In the genomic region with DNA sequence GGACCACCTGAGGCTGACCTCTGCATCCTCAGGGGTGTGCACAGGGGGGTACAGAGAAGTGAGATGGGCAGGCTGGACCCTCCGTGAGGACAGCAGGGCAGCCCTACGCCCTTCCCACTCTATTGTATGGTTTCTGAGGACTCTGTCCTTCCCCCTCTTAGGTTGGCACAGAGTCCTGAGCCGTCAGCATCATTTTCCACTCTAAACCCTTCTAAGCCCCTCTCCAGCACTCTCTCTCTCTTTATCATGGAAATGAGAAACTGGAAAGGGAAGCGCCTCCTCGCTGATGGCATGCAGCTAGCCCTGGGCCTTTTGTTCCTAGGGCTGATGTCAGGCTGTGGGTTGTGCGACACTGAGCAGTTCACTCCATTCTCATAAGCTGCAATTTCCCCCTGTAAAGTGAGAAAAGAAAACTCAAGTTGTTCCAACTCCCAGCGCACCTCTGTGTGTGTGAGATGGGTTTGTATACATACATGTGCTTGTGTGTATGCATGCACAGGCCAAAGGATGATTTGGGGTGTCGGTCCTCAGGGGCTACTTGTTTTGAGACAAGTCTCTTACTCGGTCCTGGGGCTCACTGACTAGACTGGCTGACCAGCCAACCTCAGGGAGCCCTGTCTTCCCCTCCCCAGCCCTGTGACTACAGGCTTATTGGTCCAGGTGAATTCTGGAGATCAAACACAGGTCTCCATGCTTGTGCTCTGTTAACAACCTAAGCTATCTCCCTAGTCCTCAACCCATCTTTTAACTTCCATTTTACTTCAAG, we compare ENCODE assay signal across 21 mouse cellular contexts. TPM values are rescaled to one million over a fixed set of nuclear protein-coding genes. Genes with fewer than 3 reads are reported as not detected.
DNase-seq lines count a peak whose midpoint lies in the region; ATAC-seq and TF ChIP-seq lines count a peak whose summit lies in the region.
"Had no signal": no experiment of that assay in that cellular context is flagged by ENCODE, and none has a peak within 500 bp of the region (broad histone marks: within the 10 kb centered on the region; RNA-seq: fewer than 3 reads in every experiment).

No protein-coding gene starts in this region.

- TF ChIP-seq POLR2A in brain, embryonic 14.5 days (IDR thresholded peaks at IDR 0.05; ENCODE audit: borderline replicate concordance, extremely low read depth, insufficient read depth, insufficient read length, poor library complexity, severe bottlenecking): no peak

- no peaks in the 10 kb centered on the region for H3K36me3 ChIP-seq in forebrain, embryonic 12.5 days (replicated peaks)
- H3K36me3 ChIP-seq in hindbrain, embryonic 14.5 days (replicated peaks; ENCODE audit: control insufficient read depth, insufficient read depth): no peaks in the 10 kb centered on the region
- H3K36me3 ChIP-seq in midbrain, embryonic 16.5 days (ENCODE audit: control insufficient read depth, insufficient read depth, low read length): no peaks in the 10 kb centered on the region
- H3K36me3 ChIP-seq: embryonic facial prominence, embryonic 12.5 days; heart, embryonic 15.5 days; intestine, embryonic 15.5 days; liver, embryonic 15.5 days had no signal

- TF ChIP-seq CTCF in brain, embryonic 14.5 days (IDR thresholded peaks at IDR 0.05; ENCODE audit: borderline replicate concordance, extremely low read depth, insufficient read depth, insufficient read length): no peak

- H3K4me1 ChIP-seq in forebrain, embryonic 12.5 days: peaks cover 32% of the 10 kb centered on the region
- peaks cover 13% of the 10 kb centered on the region; the same call in 1 of the 2 replicates for H3K4me1 ChIP-seq in hindbrain, embryonic 14.5 days (replicated peaks; ENCODE audit: control insufficient read depth, insufficient read depth, low read length)
- H3K4me1 ChIP-seq in midbrain, embryonic 16.5 days (ENCODE audit: control insufficient read depth, insufficient read depth, low read length): peaks cover 17% of the 10 kb centered on the region
- H3K4me1 ChIP-seq: liver, embryonic 15.5 days had no signal

- peak; percentile 72 for ATAC-seq in forebrain, embryonic 12.5 days (ENCODE audit: low FRiP score)
- peak; percentile 81; the same call in 1 of the 2 replicates for ATAC-seq in hindbrain, embryonic 14.5 days (ENCODE audit: low FRiP score)
- ATAC-seq in midbrain, embryonic 16.5 days: peak; percentile 91
- no peak for ATAC-seq in frontal cortex, adult (ENCODE audit: low TSS enrichment)
- ATAC-seq: intestine, embryonic 15.5 days had no signal

- H3K9ac ChIP-seq in forebrain, embryonic 12.5 days: no peak overlapping the region
- H3K9ac ChIP-seq in hindbrain, embryonic 14.5 days: 0 out of 2 replicates have a peak overlapping the region, but pooled peaks have one; percentile 11
- H3K9ac ChIP-seq in midbrain, embryonic 16.5 days (ENCODE audit: low read depth, low read length): no peak overlapping the region
- H3K9ac ChIP-seq: embryonic facial prominence, embryonic 12.5 days; heart, embryonic 15.5 days; intestine, embryonic 15.5 days; liver, embryonic 15.5 days had no signal

- peaks cover 28% of the 10 kb centered on the region; the same call in 1 of the 2 replicates for H3K27me3 ChIP-seq in forebrain, embryonic 12.5 days
- no peaks in the 10 kb centered on the region for H3K27me3 ChIP-seq in hindbrain, embryonic 14.5 days (ENCODE audit: control insufficient read depth, insufficient read depth, low read length)
- H3K27me3 ChIP-seq in midbrain, embryonic 16.5 days (ENCODE audit: control insufficient read depth, insufficient read depth, low read depth, low read length): no peaks in the 10 kb centered on the region
- H3K27me3 ChIP-seq: intestine, embryonic 15.5 days had no signal

- WGBS in forebrain, embryonic 12.5 days: 17% methylated on average over 9 of the region's 9 CpGs
- 12% methylated on average over 9 of the region's 9 CpGs for WGBS in hindbrain, embryonic 14.5 days
- WGBS in midbrain, embryonic 16.5 days: 13% methylated on average over 9 of the region's 9 CpGs

- no peak overlapping the region for H3K4me3 ChIP-seq in forebrain, embryonic 12.5 days (replicated peaks)
- no peak overlapping the region for H3K4me3 ChIP-seq in hindbrain, embryonic 14.5 days (replicated peaks; ENCODE audit: low read length)
- no peak overlapping the region for H3K4me3 ChIP-seq in midbrain, embryonic 16.5 days (ENCODE audit: low read depth, low read length)
- H3K4me3 ChIP-seq: embryonic facial prominence, embryonic 12.5 days; heart, embryonic 15.5 days; intestine, embryonic 15.5 days; liver, embryonic 15.5 days had no signal

- DNase-seq in brain, embryonic 14.5 days (ENCODE audit: low read depth): peak; percentile 91
- DNase-seq in hindbrain, embryonic 14.5 days (ENCODE audit: low spot score): peak; percentile 58
- DNase-seq in lung, postnatal 14 days: no peak
- no peak for DNase-seq in cerebellum, postnatal 10 days
- no peak for DNase-seq in heart, postnatal 4 days
- DNase-seq: adrenal gland, adult 2 months; cerebellum, adult 8-10 months; gastrocnemius, postnatal 36 days; kidney, postnatal 10 days; left cerebral cortex, postnatal 4 days; lung, postnatal 4 days; spleen, adult 18-20 months; thymus, postnatal 36 days had no signal

- peak overlapping the region; percentile 25; the same call in 1 of the 2 replicates for H3K4me2 ChIP-seq in forebrain, embryonic 12.5 days
- no peak overlapping the region for H3K4me2 ChIP-seq in hindbrain, embryonic 14.5 days (replicated peaks)
- no peak overlapping the region for H3K4me2 ChIP-seq in midbrain, embryonic 16.5 days (ENCODE audit: low read length)
- H3K4me2 ChIP-seq: embryonic facial prominence, embryonic 12.5 days; heart, embryonic 15.5 days; intestine, embryonic 15.5 days; liver, embryonic 15.5 days had no signal

- peak overlapping the region; percentile 73 for H3K27ac ChIP-seq in forebrain, embryonic 12.5 days
- peak overlapping the region; percentile 54; the same call in 1 of the 2 replicates for H3K27ac ChIP-seq in hindbrain, embryonic 14.5 days
- H3K27ac ChIP-seq in midbrain, embryonic 16.5 days (ENCODE audit: low read length): peak overlapping the region; percentile 74
- H3K27ac ChIP-seq: embryonic facial prominence, embryonic 12.5 days; heart, embryonic 15.5 days; intestine, embryonic 15.5 days; liver, embryonic 15.5 days; stomach, postnatal 0 days had no signal

- no peaks in the 10 kb centered on the region for H3K9me3 ChIP-seq in forebrain, embryonic 12.5 days
- no peaks in the 10 kb centered on the region for H3K9me3 ChIP-seq in hindbrain, embryonic 14.5 days (ENCODE audit: control insufficient read depth, low read length)
- no peaks in the 10 kb centered on the region for H3K9me3 ChIP-seq in midbrain, embryonic 16.5 days (replicated peaks; ENCODE audit: control insufficient read depth, low read length, poor library complexity, severe bottlenecking)
- H3K9me3 ChIP-seq: embryonic facial prominence, embryonic 12.5 days; heart, embryonic 15.5 days; intestine, embryonic 15.5 days; liver, embryonic 15.5 days had no signal

RNA-seq across cellular contexts. Expression of a gene that starts 34.7 kb away (rescaled TPM):
- 36.6 and 39.3 TPM in 2 replicates for polyA plus RNA-seq in brain, embryonic 14.5 days (2012; rRNA removed)
- polyA plus RNA-seq in forebrain, embryonic 12.5 days (2016; fragmentation: Nextera tagmentation; extraction: Ambion mirVana): 51.6 and 58.1 TPM in 2 replicates
- 63.5 and 66.9 TPM in 2 replicates for polyA plus RNA-seq in hindbrain, embryonic 14.5 days (2014; fragmentation: Nextera tagmentation; extraction: Ambion mirVana)
- 63.8 and 64.3 TPM in 2 replicates for polyA plus RNA-seq in midbrain, embryonic 16.5 days (2015; fragmentation: Nextera tagmentation; extraction: Ambion mirVana)
- 10 to 100 TPM; 26.8 to 27.6 TPM for total RNA-seq in heart, postnatal 4 days (2021)

RNA-seq across cellular contexts. Expression of a gene that starts 34.8 kb away (rescaled TPM):
- 62.8 and 82.5 TPM in 2 replicates for polyA plus RNA-seq in brain, embryonic 14.5 days (2012; rRNA removed)
- 79.0 and 81.5 TPM in 2 replicates for polyA plus RNA-seq in forebrain, embryonic 12.5 days (2016; fragmentation: Nextera tagmentation; extraction: Ambion mirVana)
- polyA plus RNA-seq in hindbrain, embryonic 14.5 days (2014; fragmentation: Nextera tagmentation; extraction: Ambion mirVana): 46.5 and 51.8 TPM in 2 replicates
- 77.4 and 88.9 TPM in 2 replicates for polyA plus RNA-seq in midbrain, embryonic 16.5 days (2015; fragmentation: Nextera tagmentation; extraction: Ambion mirVana)
- 10 to 100 TPM; 43.1 to 45.6 TPM for total RNA-seq in heart, postnatal 4 days (2021)

Comparison
In these comparisons a context has a peak if more than half of its experiments do, and no peak if none do; other contexts are left out.
1. DNase-seq: peak in brain, embryonic 14.5 days (single experiment) and hindbrain, embryonic 14.5 days (single experiment); none in lung, postnatal 14 days (single experiment), cerebellum, postnatal 10 days (0 of 2) and heart, postnatal 4 days (single experiment).
2. Peak in every context shown above with its lines, with median percentiles within 50 percentile points of each other: H3K27ac ChIP-seq.